Mouse (Mus musculus): Measurements from ENCODE around the gene Tbc1d24. TPM values are rescaled to one million over a fixed set of nuclear protein-coding genes. Genes with fewer than 3 reads are reported as not detected.
A peak's percentile ranks its signal among the peaks of the same experiment; 100 is the strongest.

Tbc1d24 gene
- polyA plus RNA-seq, 1 experiment from 2014 or later = 5.3 TPM

DNA sequence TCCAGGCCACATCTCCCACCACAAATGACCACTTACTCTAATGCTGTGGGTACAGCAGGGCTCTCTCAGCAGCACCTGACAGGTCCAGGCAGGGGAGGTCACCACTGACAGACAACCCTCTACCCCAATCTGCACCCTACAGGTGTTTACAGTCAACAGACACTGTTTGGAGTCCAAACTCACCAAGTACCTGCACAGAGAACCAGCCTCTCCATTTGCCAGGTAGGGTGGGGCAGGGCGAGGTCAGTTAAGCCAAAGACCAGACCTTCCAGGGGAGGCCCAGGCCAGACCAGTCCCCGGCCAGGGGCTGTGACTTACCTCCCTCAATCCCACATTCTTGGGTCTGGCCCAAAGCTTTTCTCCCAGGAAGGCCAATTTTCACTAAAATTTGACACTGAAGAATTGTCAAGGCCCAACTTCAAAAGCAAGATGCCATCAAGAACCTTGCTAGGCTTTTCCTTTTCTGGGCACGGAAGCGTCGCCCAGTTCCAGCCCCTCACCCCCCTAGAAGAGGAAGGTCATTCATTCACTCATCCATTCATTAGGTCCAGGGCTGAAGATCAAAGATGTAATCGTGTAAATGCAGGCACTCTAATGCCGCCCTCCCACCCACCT lies 37.4 kb downstream of the Tbc1d24 start:
- Histone ChIP-seq H3K27ac (peak overlapping the region; percentile 100), H3K4me1 (peaks cover 35% of the 10 kb centered on the region), H3K9me3 (no peaks in the 10 kb centered on the region), H3K36me3 (peaks cover 31% of the 10 kb centered on the region), H3K27me3 (ENCODE audit: insufficient read depth, poor library complexity, severe bottlenecking) (no peaks in the 10 kb centered on the region), H3K4me3 (peak overlapping the region; percentile 84)
- DNase-seq (ENCODE audit: low spot score) = no peak
- 58% methylated on average over 7 of the region's 7 CpGs for WGBS

DNA sequence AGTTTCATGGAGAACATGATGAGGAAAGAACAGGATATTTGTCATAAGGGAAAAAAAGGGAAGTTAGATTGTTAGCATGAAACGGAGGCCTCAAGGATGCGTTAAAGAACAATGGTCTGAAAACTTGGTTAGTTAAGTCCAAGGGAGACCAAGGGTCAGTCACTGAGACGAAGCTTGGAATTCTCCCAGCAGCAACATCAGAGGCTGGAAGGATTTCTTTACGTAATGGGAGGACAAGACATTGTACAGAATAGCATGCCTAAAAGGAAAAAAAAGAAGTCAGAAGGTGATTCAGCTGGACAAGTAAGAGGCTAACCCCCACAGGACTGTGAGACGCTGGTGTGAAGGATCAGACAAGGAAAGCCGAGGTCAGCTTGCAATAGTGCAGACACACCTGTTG lies 38.2 kb downstream of the Tbc1d24 start:
- Histone ChIP-seq H3K27ac (no peak overlapping the region), H3K9me3 (no peaks in the 10 kb centered on the region), H3K4me1 (peaks cover 41% of the 10 kb centered on the region), H3K27me3 (ENCODE audit: insufficient read depth, poor library complexity, severe bottlenecking) (no peaks in the 10 kb centered on the region), H3K4me3 (0 out of 2 replicates have a peak overlapping the region, but pooled peaks have one; percentile 10), H3K36me3 (peaks cover 31% of the 10 kb centered on the region)
- no peak for DNase-seq (ENCODE audit: low spot score)
- WGBS = 93% methylated on average over 6 of the region's 6 CpGs

DNA sequence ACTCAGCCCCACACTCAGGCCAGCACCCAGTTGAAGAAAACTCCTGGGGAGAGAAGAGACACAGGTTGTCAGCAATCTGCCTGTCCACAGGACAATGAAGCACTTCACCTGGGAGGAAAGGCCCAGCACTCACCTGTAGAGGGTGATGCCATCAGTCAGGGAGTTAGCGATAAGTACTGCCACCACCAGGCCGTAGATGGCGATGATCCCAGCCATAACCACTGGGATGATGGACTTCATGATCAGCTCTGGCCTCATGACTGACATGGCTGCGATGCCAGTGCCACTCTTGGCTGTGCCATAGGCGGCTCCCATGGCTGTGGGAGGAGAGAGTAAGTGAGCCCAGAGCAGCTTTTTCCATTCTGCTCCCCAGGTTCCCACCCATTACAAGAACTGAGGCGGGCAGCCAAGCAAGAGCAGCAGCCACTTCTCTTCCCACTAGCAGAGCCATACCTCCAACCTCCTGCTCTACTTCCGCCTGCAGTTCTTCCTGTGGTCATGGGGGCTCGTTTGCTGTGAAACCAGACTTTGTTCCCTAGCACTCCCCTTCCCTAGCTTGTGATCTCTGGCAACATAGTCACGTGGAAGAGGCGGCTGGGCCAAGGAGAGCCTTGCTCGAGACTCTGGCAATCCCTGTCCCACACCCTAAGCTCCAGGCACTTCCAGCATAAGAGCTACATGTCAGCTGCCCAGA lies 40.6 kb downstream of the Tbc1d24 start:
- Histone ChIP-seq H3K27ac (no peak overlapping the region), H3K36me3 (peaks cover 31% of the 10 kb centered on the region), H3K4me3 (0 out of 2 replicates have a peak overlapping the region, but pooled peaks have one; percentile 8), H3K9me3 (no peaks in the 10 kb centered on the region), H3K4me1 (peaks cover 35% of the 10 kb centered on the region), H3K27me3 (ENCODE audit: insufficient read depth, poor library complexity, severe bottlenecking) (no peaks in the 10 kb centered on the region)
- no peak for DNase-seq (ENCODE audit: low spot score)
- WGBS = 77% methylated on average over 11 of the region's 11 CpGs

DNA sequence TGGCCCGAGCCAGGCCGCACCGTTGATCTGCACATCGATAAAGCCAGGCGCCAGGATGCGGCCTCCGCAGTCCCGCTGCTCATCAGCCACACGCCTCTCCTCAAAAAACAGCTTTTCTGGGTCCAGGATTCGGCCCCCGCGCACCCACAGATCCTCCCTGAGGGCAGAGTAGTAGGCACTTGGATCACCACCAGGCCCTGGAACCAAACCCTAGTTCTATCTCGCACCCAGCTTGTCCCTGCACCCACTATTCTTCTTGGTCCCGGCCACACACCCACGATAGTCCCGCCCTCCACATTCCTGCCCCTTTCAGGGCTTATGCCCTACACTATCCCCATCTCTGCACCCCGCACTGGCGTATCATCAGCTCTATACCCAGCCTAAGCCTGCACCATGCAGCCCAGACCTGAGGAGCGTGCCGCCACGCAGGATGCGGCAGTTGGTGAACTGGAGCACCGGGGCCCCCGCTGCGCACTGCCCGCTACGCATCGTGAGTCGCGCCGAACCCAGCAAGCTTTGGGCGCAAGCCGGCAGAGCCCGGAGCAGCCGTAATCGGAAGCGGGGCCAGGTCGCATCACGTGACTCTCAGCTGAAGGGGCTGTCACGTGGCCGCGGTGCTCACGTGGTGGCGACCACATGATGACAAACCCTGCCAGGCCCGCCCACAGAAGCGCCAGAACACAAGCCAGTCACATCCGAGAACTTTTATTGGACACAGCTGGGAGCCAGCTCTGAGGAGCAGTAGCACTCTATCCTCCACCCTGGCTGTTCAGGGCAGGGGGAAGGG lies 42.0 kb downstream of the Tbc1d24 start, which contains the start of gene Amdhd2:
Gene Amdhd2 (minus strand): TSS at position 591 of the 787 bp plus-strand sequence.
- Histone ChIP-seq H3K36me3 (peaks cover 32% of the 10 kb centered on the region), H3K4me1 (peaks cover 35% of the 10 kb centered on the region), H3K9me3 (no peaks in the 10 kb centered on the region), H3K4me3 (peak within 1 kb of the TSS; percentile 82), H3K27me3 (ENCODE audit: insufficient read depth, poor library complexity, severe bottlenecking) (no peaks in the 10 kb centered on the region), H3K27ac (peak within 1 kb of the TSS; percentile 93)
- peak; percentile 98 for DNase-seq (ENCODE audit: low spot score)
- WGBS = under 1% methylated on average over 47 of the region's 47 CpGs

DNA sequence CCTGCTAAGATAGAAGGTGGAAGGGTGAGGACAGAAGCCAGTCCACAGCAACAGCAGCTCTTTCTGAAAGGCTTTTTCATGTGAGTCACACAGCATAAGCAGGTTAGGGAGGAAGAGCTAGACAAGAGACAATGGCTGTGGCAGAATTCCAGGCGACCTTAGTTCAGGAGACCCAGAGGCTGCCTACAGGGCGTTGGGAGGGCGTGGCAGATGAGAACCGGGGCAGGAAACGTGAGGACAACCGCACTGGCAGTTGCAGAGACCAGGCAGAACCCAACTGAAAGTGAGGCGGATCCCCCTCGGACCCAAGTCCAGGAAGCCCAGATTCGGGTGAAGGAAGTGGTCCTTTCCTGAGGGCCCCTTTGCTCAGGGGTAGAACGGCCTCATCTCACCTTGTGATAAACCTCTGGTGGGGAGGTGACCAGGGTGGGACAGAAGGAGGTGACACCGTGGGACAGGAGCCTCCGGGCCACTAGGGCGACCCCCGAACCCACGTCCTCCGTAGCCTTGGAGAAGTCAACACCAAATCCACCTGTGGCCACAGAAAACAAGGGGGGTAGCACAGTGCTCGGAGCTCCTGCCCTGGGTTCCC lies 42.7 kb downstream of the Tbc1d24 start:
- peaks cover 28% of the 10 kb centered on the region for H3K4me1 ChIP-seq
- DNase-seq (ENCODE audit: low spot score) = no peak
- H3K27ac ChIP-seq = peak overlapping the region; percentile 93
- H3K27me3 ChIP-seq (ENCODE audit: insufficient read depth, poor library complexity, severe bottlenecking) = no peaks in the 10 kb centered on the region
- H3K9me3 ChIP-seq = no peaks in the 10 kb centered on the region
- WGBS = 16% methylated on average over 17 of the region's 17 CpGs
- H3K4me3 ChIP-seq = peak overlapping the region; percentile 82
- H3K36me3 ChIP-seq = peaks cover 34% of the 10 kb centered on the region

DNA sequence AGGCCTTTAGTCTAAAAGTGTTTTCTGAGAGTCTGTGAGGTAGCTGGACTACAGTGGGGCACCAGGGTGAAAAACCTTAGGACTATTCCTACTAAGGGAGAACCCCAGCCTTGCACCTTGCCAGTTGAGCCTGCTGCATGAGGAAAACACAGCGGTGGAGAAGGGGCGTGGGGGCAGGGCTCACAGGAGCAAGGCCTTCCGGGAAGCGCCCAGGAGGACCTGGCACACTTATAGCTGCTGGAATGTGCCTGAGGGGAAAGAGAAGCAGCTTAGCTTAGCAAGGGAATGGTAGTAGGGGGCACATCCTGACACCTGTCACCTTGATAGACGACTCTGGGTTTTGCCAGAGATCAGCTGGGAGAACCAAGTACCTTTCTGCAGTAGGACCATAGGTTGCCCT lies 43.9 kb downstream of the Tbc1d24 start:
- no peak overlapping the region for H3K4me3 ChIP-seq
- DNase-seq (ENCODE audit: low spot score) = no peak
- WGBS = 76% methylated on average over 5 of the region's 5 CpGs
- H3K36me3 ChIP-seq = peaks cover 35% of the 10 kb centered on the region
- peaks cover 26% of the 10 kb centered on the region for H3K4me1 ChIP-seq
- H3K27me3 ChIP-seq (ENCODE audit: insufficient read depth, poor library complexity, severe bottlenecking) = no peaks in the 10 kb centered on the region
- H3K27ac ChIP-seq = no peak overlapping the region
- H3K9me3 ChIP-seq = no peaks in the 10 kb centered on the region

DNA sequence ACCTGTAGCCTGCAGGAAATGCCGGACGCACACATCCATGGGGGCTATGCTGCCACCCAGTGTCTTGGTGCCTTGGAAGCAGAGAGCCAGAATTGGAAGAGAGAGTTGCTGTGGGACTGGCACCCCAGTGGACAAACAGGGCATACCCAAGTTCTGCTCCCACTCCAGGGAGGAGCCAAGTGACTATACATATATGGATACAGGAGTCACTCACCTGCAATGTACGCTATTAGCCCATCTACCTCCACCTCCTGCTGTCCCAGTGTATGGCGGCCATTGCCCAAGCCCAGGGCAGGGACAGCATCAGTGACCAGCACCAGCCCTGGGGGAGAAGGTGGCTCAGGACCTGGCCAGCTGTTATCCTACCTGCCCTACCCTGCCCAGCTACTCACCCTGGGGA lies 47.8 kb downstream of the Tbc1d24 start:
- Histone ChIP-seq H3K27me3 (ENCODE audit: insufficient read depth, poor library complexity, severe bottlenecking) (no peaks in the 10 kb centered on the region), H3K4me1 (peaks cover 7% of the 10 kb centered on the region), H3K36me3 (peaks cover 38% of the 10 kb centered on the region), H3K4me3 (no peak overlapping the region), H3K9me3 (no peaks in the 10 kb centered on the region), H3K27ac (no peak overlapping the region)
- no peak for DNase-seq (ENCODE audit: low spot score)
- 90% methylated on average over 4 of the region's 4 CpGs for WGBS

DNA sequence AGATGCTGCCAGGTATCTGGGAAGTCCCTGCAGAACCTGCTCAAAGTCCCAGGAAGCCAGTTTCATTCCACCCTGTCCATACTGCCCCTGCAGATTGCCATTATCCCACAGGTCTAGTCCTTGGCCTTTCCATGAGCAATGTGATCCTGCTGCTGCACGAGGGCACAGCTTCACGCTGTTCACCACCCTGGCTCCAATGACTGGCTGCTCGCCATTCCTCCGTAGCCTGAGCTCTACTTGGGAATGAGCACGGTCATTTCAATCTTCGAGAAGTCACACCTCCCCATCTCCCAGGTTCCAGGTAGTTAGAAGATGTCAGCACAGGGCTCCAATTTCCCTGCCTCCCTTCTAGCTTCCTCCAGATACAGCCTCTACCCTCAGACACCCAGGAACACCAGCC lies 48.2 kb downstream of the Tbc1d24 start:
- DNase-seq (ENCODE audit: low spot score) = no peak
- peaks cover 9% of the 10 kb centered on the region; the same call in 1 of the 2 replicates for H3K4me1 ChIP-seq
- 92% methylated on average over 6 of the region's 6 CpGs for WGBS
- no peak overlapping the region for H3K27ac ChIP-seq
- no peaks in the 10 kb centered on the region for H3K9me3 ChIP-seq
- H3K36me3 ChIP-seq = peaks cover 38% of the 10 kb centered on the region
- H3K27me3 ChIP-seq (ENCODE audit: insufficient read depth, poor library complexity, severe bottlenecking) = no peaks in the 10 kb centered on the region
- H3K4me3 ChIP-seq = no peak overlapping the region

DNA sequence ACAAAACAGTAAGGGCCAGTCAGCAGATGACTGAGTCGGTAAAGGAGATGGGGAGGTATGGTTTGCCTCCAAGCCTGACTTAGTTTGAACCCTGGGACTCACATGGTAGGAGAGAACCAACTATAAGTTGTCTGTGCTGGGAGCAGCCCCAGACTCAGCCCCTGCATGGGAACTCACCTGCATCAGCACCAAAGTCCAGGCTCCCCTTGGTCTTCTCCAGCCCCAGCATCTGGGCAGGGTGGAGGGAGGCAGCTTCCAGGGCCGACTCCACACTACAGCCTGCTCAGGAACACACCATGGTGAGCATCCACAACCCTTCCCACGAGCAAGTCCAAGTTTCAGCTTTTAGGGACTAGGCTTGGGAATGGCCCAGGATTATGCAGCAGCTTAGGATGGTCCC lies 49.0 kb downstream of the Tbc1d24 start:
- Histone ChIP-seq H3K4me1 (peaks cover 12% of the 10 kb centered on the region; the same call in 1 of the 2 replicates), H3K36me3 (peaks cover 38% of the 10 kb centered on the region), H3K27ac (no peak overlapping the region), H3K4me3 (no peak overlapping the region), H3K9me3 (no peaks in the 10 kb centered on the region), H3K27me3 (ENCODE audit: insufficient read depth, poor library complexity, severe bottlenecking) (no peaks in the 10 kb centered on the region)
- no peak for DNase-seq (ENCODE audit: low spot score)
- 85% methylated on average over 3 of the region's 3 CpGs for WGBS

DNA sequence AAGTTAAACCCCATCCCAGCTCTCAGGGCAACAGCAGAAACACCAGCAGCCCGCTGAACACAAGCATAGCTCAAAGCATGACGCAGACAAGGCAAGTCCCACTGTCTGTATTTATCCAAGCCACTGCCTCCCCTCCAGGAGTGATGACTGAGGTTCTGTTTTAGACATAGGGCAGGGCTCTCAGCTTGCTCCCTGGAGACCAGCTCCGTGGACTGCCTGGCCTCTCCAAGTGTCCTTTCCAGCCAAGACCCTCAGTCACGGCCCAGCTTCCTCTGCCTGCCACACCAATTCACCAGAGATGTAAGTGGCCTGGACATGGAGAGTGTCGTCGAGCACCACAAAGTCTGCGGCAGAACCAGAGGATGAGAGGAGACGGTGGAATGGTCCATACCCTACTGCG lies 49.6 kb downstream of the Tbc1d24 start:
- no peak overlapping the region for H3K4me3 ChIP-seq
- WGBS = 85% methylated on average over 9 of the region's 9 CpGs
- H3K4me1 ChIP-seq = peaks cover 10% of the 10 kb centered on the region; the same call in 1 of the 2 replicates
- no peak for DNase-seq (ENCODE audit: low spot score)
- H3K27me3 ChIP-seq (ENCODE audit: insufficient read depth, poor library complexity, severe bottlenecking) = no peaks in the 10 kb centered on the region
- no peak overlapping the region for H3K27ac ChIP-seq
- H3K9me3 ChIP-seq = no peaks in the 10 kb centered on the region
- H3K36me3 ChIP-seq = peaks cover 38% of the 10 kb centered on the region

DNA sequence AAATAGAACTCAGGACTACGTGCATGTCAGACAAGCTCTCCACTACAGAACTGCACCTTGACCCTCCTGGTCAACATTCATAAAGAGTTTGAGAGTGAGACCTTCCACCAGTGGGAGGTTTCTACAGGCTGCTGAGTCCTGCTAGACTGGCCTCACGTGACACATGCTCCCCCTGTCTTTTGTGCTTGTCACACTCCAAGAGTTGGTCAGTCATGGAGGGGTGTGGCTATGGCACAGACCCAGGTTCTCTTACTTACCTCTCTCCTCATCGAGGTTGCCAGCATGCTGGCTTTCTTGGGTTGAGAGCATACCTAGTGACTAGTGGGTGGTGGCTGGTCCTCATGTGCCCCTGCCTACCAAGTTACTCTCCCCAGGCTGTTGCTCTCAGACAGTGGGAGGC lies 50.9 kb downstream of the Tbc1d24 start:
- no peak for DNase-seq (ENCODE audit: low spot score)
- Histone ChIP-seq H3K4me3 (no peak overlapping the region), H3K27me3 (ENCODE audit: insufficient read depth, poor library complexity, severe bottlenecking) (no peaks in the 10 kb centered on the region), H3K36me3 (peaks cover 38% of the 10 kb centered on the region), H3K9me3 (no peaks in the 10 kb centered on the region), H3K4me1 (peaks cover 10% of the 10 kb centered on the region; the same call in 1 of the 2 replicates), H3K27ac (no peak overlapping the region)
- 67% methylated on average over 3 of the region's 3 CpGs for WGBS

DNA sequence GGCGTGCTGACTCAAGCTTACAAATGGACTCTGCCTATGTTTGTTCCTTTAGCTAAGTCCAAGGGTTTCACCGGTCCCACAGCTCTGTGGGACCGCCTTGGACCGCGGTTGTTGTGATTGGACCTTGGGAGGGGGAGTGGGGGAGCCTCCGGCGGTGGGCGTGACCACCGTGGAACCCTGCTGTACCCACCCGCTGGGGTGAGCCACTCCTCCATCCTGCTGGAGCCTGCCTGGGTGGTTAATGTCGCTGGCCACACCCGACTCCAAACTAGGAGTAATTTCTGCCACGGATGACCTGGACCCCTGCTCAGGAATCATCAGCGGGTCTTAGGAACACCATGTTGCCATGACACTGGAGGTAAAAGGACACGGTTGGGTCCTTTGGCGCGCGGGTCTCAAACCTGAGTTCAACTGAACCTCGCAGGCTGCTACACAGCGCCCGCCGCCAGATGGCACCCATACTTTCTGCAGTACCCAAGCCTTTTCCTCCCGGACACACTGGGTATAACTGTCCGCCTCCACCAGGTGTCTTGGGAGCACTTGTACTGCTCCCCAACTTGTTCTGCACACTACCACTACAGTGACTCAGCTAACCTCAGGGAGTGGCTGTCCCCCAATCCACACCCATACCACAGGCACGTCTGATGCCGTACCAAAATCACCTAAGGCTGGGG lies 53.3 kb downstream of the Tbc1d24 start:
- Histone ChIP-seq H3K27me3 (ENCODE audit: insufficient read depth, poor library complexity, severe bottlenecking) (no peaks in the 10 kb centered on the region), H3K4me1 (peaks cover 10% of the 10 kb centered on the region; the same call in 1 of the 2 replicates), H3K36me3 (peaks cover 24% of the 10 kb centered on the region; the same call in 1 of the 2 replicates), H3K9me3 (no peaks in the 10 kb centered on the region), H3K27ac (peak overlapping the region; percentile 52; the same call in 1 of the 2 replicates), H3K4me3 (peak overlapping the region; percentile 62)
- WGBS = 2% methylated on average over 26 of the region's 26 CpGs
- peak; percentile 95 for DNase-seq (ENCODE audit: low spot score)
